Mouse (Mus musculus): ENCODE data around the gene Slc25a5. TPM values are rescaled to one million over a fixed set of nuclear protein-coding genes. Genes with fewer than 3 reads are reported as not detected.
"Not testable (repeated sequence)": the region's sequence is repeated elsewhere in the genome, so short reads cannot be mapped to it uniquely, and the experiment has no call there.

Gene Slc25a5
- polyA plus RNA-seq, 1 experiment from 2014 or later: 1,561 TPM

DNA sequence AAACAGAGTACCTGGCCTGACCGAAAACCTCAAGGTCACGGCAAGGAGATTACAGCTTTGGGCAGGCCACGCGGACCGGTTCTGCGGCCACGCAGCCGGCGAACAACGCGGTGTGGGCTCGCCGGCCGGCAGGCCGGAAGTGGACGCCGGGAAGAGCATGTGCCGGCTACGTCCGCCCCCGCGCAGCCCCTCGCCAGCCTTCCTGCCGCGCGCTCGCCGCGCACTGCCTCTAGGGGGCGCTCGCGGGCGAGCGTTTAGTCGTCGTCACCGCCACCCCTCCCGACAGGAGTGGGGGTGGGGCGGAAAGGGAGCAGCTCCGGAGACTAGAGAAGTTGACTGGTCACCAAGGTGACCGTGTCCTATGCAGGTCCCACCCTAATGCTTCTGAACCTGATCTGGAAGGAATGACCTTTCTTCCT, 721 bp downstream of the Slc25a5 start:
- H3K9me3 ChIP-seq (replicated peaks; ENCODE audit: low read length): no peaks in the 10 kb centered on the region
- peak; percentile 86 for ATAC-seq (replicated peaks; ENCODE audit: low FRiP score, low read depth)
- H3K27me3 ChIP-seq (ENCODE audit: insufficient read depth, low read length): no peaks in the 10 kb centered on the region
- H3K9ac ChIP-seq (ENCODE audit: low read depth, low read length): peak overlapping the region; percentile 71
- WGBS: 27% methylated on average over 40 of the region's 41 CpGs
- no peaks in the 10 kb centered on the region for H3K36me3 ChIP-seq (ENCODE audit: insufficient read depth, low read length)
- no peaks in the 10 kb centered on the region for H3K4me1 ChIP-seq (replicated peaks; ENCODE audit: insufficient read depth, low read length)
- peak; percentile 81 for DNase-seq (ENCODE audit: low spot score)
- peak overlapping the region; percentile 90 for H3K27ac ChIP-seq
- TF ChIP-seq CTCF (IDR thresholded peaks at IDR 0.05; ENCODE audit: low read depth): peak; percentile 82
- peak overlapping the region; percentile 54 for H3K4me3 ChIP-seq (replicated peaks; ENCODE audit: low read depth, low read length)
- peak overlapping the region; percentile 54 for H3K4me2 ChIP-seq (ENCODE audit: low read length)

DNA sequence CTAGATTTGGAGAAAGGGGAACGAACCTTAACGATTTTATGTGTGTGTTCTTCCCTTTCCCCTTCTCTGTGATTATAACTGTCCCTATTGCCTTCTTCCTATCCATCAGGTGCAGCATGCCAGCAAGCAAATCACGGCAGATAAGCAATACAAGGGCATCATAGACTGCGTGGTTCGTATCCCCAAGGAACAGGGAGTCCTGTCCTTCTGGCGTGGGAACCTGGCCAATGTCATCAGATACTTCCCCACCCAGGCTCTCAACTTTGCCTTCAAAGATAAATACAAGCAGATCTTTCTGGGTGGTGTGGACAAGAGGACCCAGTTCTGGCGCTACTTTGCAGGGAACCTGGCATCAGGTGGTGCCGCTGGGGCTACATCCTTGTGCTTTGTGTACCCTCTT, 1.3 kb downstream of the Slc25a5 start:
- Histone ChIP-seq H3K9ac (ENCODE audit: low read depth, low read length) (peak overlapping the region; percentile 71; the same call in 1 of the 2 replicates), H3K27ac (peak overlapping the region; percentile 90; the same call in 1 of the 2 replicates), H3K4me2 (ENCODE audit: low read length) (peak overlapping the region; percentile 54), H3K4me3 (replicated peaks; ENCODE audit: low read depth, low read length) (peak overlapping the region; percentile 54)
- H3K9me3 ChIP-seq (replicated peaks; ENCODE audit: low read length); DNase-seq (ENCODE audit: low spot score); H3K27me3 ChIP-seq (ENCODE audit: insufficient read depth, low read length); H3K36me3 ChIP-seq (ENCODE audit: insufficient read depth, low read length); ATAC-seq (replicated peaks; ENCODE audit: low FRiP score, low read depth); H3K4me1 ChIP-seq (replicated peaks; ENCODE audit: insufficient read depth, low read length): not testable (repeated sequence)
- WGBS: 56% methylated on average over 8 of the region's 8 CpGs

DNA sequence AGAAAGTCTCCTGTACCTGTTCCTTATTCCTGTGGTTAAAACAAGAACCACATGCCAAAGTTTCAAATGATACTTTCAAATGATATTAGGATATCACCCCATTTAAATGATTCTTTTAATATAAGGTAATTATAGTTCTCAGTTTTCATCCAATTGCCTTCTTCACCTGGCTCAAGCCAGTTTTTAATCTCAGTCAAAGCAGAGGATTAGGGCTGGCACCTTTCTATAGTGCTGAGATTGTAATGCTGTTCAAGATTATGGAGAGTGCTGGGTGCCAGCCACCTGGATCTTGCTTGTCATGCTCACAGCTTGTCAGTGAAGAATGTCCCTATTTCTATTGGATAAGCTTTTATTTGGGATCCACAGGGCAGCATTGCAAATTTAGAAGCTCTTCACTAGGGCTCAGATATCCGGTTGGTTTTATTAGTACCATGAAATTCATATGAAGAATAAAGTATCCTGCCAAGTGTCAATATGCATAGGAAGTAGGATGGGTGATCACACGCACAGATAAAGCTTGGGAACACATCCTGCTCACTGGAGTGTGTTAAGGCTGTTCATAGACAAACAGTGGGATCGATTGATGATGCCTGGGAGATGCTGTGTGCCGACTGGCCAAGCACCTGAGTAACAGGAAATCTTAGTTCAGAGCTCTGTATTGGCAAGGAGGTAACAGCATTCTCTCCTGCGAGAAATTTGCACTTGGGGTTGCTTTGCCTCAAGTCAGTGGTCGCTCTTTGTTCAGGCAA, 3.9 kb downstream of the Slc25a5 start:
- H3K36me3 ChIP-seq (ENCODE audit: insufficient read depth, low read length): no peaks in the 10 kb centered on the region
- ATAC-seq (replicated peaks; ENCODE audit: low FRiP score, low read depth) (no peak), DNase-seq (ENCODE audit: low spot score) (no peak)
- no peak for TF ChIP-seq CTCF (IDR thresholded peaks at IDR 0.05; ENCODE audit: low read depth)
- H3K4me3 ChIP-seq (replicated peaks; ENCODE audit: low read depth, low read length): no peak overlapping the region
- H3K9ac ChIP-seq (ENCODE audit: low read depth, low read length): no peak overlapping the region
- no peak overlapping the region for H3K4me2 ChIP-seq (ENCODE audit: low read length)
- H3K4me1 ChIP-seq (replicated peaks; ENCODE audit: insufficient read depth, low read length): no peaks in the 10 kb centered on the region
- no peak overlapping the region for H3K27ac ChIP-seq
- no peaks in the 10 kb centered on the region for H3K9me3 ChIP-seq (replicated peaks; ENCODE audit: low read length)
- no peaks in the 10 kb centered on the region for H3K27me3 ChIP-seq (ENCODE audit: insufficient read depth, low read length)
- 47% methylated on average over 6 of the region's 6 CpGs for WGBS

DNA sequence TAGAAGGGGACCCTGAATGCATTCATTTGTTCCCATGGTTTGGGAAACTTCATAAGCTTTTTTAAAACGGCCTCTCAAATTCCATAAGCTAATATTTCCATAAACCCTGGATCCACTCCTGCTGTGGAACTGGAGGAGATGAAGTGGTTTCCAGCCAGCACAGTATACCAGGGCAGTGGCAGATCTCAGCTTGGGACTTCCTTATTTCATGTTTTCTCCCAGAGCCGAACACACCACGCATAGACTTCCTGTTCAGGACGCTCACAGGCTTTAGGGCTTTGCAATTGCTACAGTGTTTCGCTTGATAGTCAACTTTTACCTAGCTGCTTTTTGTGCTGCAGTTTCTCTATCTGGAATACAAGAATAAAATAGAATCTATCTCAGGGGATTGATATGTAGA, 7.7 kb downstream of the Slc25a5 start:
- Histone ChIP-seq H3K27ac (no peak overlapping the region), H3K9ac (ENCODE audit: low read depth, low read length) (no peak overlapping the region), H3K36me3 (ENCODE audit: insufficient read depth, low read length) (no peaks in the 10 kb centered on the region), H3K4me2 (ENCODE audit: low read length) (no peak overlapping the region), H3K4me3 (replicated peaks; ENCODE audit: low read depth, low read length) (no peak overlapping the region), H3K27me3 (ENCODE audit: insufficient read depth, low read length) (no peaks in the 10 kb centered on the region), H3K4me1 (replicated peaks; ENCODE audit: insufficient read depth, low read length) (no peaks in the 10 kb centered on the region), H3K9me3 (replicated peaks; ENCODE audit: low read length) (no peaks in the 10 kb centered on the region)
- no peak for ATAC-seq (replicated peaks; ENCODE audit: low FRiP score, low read depth)
- DNase-seq (ENCODE audit: low spot score): no peak
- TF ChIP-seq CTCF (IDR thresholded peaks at IDR 0.05; ENCODE audit: low read depth): no peak
- WGBS: 80% methylated on average over 5 of the region's 5 CpGs

DNA sequence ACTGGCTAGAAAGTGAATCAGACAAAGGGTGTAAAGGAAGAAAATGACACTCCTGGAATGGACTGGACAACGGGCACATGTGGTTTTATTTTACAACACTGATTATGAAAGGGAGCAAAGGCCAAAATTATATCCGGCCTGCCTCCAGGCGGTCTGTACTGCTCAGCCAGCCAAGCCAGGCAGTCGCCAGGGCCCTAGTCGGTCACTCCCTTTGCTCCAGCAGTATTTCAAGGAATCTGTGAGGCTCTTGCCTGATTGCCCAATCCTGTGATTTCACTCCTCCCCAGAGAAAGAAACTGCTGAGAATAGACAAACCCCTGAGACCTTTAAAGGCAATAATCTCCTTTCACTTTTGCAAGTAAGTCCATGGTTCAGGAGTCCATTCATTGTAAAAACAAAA, 8.7 kb downstream of the Slc25a5 start:
- Histone ChIP-seq H3K36me3 (ENCODE audit: insufficient read depth, low read length) (no peaks in the 10 kb centered on the region), H3K4me3 (replicated peaks; ENCODE audit: low read depth, low read length) (no peak overlapping the region), H3K4me2 (ENCODE audit: low read length) (no peak overlapping the region), H3K27me3 (ENCODE audit: insufficient read depth, low read length) (no peaks in the 10 kb centered on the region), H3K4me1 (replicated peaks; ENCODE audit: insufficient read depth, low read length) (no peaks in the 10 kb centered on the region), H3K9me3 (replicated peaks; ENCODE audit: low read length) (no peaks in the 10 kb centered on the region), H3K27ac (no peak overlapping the region), H3K9ac (ENCODE audit: low read depth, low read length) (no peak overlapping the region)
- DNase-seq (ENCODE audit: low spot score): no peak
- ATAC-seq (replicated peaks; ENCODE audit: low FRiP score, low read depth): no peak
- WGBS: 43% methylated on average over 5 of the region's 5 CpGs
- TF ChIP-seq CTCF (IDR thresholded peaks at IDR 0.05; ENCODE audit: low read depth): no peak

DNA sequence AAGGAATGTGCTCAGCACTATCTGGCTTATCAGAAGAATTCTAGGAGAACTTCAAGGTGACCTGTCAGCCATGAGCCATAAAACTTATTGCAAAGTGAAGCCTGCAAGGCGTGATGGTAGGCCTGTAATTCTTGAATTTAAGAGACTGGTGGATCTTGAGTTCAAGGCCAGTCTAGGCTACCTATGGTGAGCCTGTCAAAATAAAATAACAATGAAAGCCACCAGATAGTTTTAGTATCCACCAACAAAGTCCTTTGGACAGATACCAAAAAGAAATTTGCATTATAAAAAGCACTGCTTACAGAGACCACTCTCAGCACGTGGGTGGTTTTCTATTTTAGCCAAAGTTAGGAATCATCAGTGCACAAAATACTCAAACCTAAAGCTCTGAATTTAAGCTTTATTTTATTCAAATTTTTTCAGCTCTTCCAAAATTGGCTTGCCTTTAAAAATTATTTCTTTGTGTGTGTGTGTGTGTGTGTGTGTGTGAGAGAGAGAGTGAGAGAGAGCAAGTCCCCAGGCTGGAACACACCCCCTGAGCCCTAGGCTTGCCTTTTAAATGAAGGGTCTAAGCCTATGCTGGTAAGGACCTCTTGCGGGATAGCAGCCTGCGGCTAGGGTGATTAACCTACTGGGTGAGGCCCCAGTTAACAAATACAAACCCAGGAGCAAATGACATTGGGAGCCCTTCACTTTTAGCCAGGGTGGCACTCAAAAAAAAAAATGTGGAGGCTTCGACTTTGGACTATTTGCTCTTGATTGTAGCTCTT, 10.2 kb downstream of the Slc25a5 start:
- DNase-seq (ENCODE audit: low spot score) (no peak), ATAC-seq (replicated peaks; ENCODE audit: low FRiP score, low read depth) (no peak)
- no peaks in the 10 kb centered on the region for H3K9me3 ChIP-seq (replicated peaks; ENCODE audit: low read length)
- H3K27ac ChIP-seq: no peak overlapping the region
- TF ChIP-seq CTCF (IDR thresholded peaks at IDR 0.05; ENCODE audit: low read depth): no peak
- no peaks in the 10 kb centered on the region for H3K4me1 ChIP-seq (replicated peaks; ENCODE audit: insufficient read depth, low read length)
- H3K36me3 ChIP-seq (ENCODE audit: insufficient read depth, low read length): no peaks in the 10 kb centered on the region
- no peak overlapping the region for H3K9ac ChIP-seq (ENCODE audit: low read depth, low read length)
- H3K4me3 ChIP-seq (replicated peaks; ENCODE audit: low read depth, low read length): no peak overlapping the region
- WGBS: 63% methylated on average over 5 of the region's 5 CpGs
- no peaks in the 10 kb centered on the region for H3K27me3 ChIP-seq (ENCODE audit: insufficient read depth, low read length)
- no peak overlapping the region for H3K4me2 ChIP-seq (ENCODE audit: low read length)
